Mouse (Mus musculus): ENCODE data around the gene Atp2b4. TPM values are rescaled to one million over a fixed set of nuclear protein-coding genes. Genes with fewer than 3 reads are reported as not detected.
A peak's percentile ranks its signal among the peaks of the same experiment; 100 is the strongest.

Atp2b4 gene
- total and polyA plus RNA-seq, 2 experiments from 2014 or later, result 12.1 to 48.3 TPM

- H3K9ac ChIP-seq (replicated peaks; ENCODE audit: low read length, poor library complexity, severe bottlenecking), result no peak overlapping the region
- WGBS, result 88% methylated on average over 8 of the region's 8 CpGs
- no peak overlapping the region for H3K4me3 ChIP-seq (ENCODE audit: low read depth, low read length)
- H3K9me3 ChIP-seq (ENCODE audit: low read length), result no peaks in the 10 kb centered on the region
- no peak overlapping the region for H3K4me2 ChIP-seq (ENCODE audit: low read depth, low read length, poor library complexity, severe bottlenecking)
- no peak for TF ChIP-seq CTCF (IDR thresholded peaks at IDR 0.05)
- DNase-seq (ENCODE audit: low spot score), result no peak
- H3K4me1 ChIP-seq (ENCODE audit: insufficient read depth, low read length), result no peaks in the 10 kb centered on the region
- H3K36me3 ChIP-seq (ENCODE audit: insufficient read depth, low read length), result no peaks in the 10 kb centered on the region
- H3K27me3 ChIP-seq (ENCODE audit: insufficient read depth, low read length), result no peaks in the 10 kb centered on the region
- ATAC-seq (ENCODE audit: low FRiP score), result no peak
- no peak overlapping the region for H3K27ac ChIP-seq (ENCODE audit: low read depth, low read length)
Measured at GRCm38 (mm10) chr1:133808020-133808419, 7.2 kb upstream of the Atp2b4 start.

DNA sequence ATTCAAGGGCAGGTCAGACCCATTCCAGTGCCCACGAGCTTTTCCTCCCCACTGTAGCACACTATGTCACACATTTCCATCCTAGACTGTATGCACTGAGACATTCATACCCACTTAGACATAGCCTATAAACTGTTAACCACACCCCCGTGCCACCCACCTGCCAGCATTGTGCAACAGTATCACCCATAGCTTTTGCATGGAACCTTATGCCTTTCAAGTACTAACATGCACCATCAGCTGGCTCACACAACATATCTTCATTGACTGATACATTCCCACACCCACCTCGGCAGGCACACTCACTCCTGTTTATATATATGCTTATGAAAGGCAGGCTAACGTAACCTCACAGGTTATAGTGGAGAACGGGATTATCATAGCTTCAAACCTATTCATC is 902 bp upstream of the Atp2b4 start:
- WGBS, result 79% methylated on average over 5 of the region's 5 CpGs
- no peak for TF ChIP-seq CTCF (IDR thresholded peaks at IDR 0.05)
- H3K4me3 ChIP-seq (ENCODE audit: low read depth, low read length), result no peak overlapping the region
- peak overlapping the region; percentile 98; the same call in 1 of the 2 replicates for H3K4me2 ChIP-seq (ENCODE audit: low read depth, low read length, poor library complexity, severe bottlenecking)
- no peak overlapping the region for H3K9ac ChIP-seq (replicated peaks; ENCODE audit: low read length, poor library complexity, severe bottlenecking)
- H3K9me3 ChIP-seq (ENCODE audit: low read length), result no peaks in the 10 kb centered on the region
- H3K4me1 ChIP-seq (ENCODE audit: insufficient read depth, low read length), result peaks cover 11% of the 10 kb centered on the region; the same call in 1 of the 2 replicates
- ATAC-seq (ENCODE audit: low FRiP score) (no peak), DNase-seq (ENCODE audit: low spot score) (no peak)
- no peak overlapping the region for H3K27ac ChIP-seq (ENCODE audit: low read depth, low read length)
- no peaks in the 10 kb centered on the region for H3K36me3 ChIP-seq (ENCODE audit: insufficient read depth, low read length)
- 0 out of 2 replicates have a peak, but pooled peaks cover 3% of the 10 kb centered on the region for H3K27me3 ChIP-seq (ENCODE audit: insufficient read depth, low read length)

GRCm38 (mm10) chr1:133800512-133800911 is 329 bp downstream of the Atp2b4 start:
- ATAC-seq (ENCODE audit: low FRiP score) (peak; percentile 20; the same call in 1 of the 2 replicates), DNase-seq (ENCODE audit: low spot score) (no peak)

DNA sequence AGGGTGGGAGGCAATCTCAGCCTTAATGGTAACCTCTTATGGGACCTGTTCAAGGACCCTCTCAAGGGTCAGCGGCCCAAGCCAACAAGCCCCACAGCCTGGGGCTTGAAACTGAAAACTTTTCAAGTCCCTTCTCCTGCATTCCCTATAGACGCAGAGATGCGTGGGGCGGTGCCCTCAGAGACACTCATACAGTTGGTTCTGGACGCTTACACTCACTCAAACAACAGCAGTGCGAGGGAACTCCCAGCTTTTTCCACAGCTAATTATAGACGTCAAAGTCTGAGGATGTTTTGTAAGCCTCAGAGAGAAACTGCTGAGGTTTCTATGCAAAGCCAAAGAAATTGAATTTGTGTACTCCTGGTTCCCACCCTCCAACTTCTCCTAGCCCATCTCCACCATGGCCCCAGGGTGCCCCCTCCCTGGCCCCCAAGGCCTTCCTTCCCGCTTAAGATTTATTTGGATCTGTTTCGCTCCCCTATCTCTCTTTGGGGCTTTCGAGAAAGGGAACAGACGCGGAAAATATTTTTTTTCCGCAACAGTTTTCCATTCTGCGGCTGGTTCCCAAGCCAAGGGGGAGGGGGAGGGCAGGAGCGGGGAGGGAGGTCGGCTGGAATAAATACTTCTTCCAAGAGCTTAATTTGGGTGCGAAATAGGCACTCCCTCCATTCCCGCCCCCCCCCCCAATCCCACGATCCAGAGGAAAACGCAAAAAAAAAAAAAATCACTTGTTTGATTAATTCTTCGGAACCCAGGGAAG is 975 bp downstream of the Atp2b4 start:
- no peak for DNase-seq (ENCODE audit: low spot score)
- Histone ChIP-seq H3K27me3 (ENCODE audit: insufficient read depth, low read length) (0 out of 2 replicates have a peak, but pooled peaks cover 3% of the 10 kb centered on the region), H3K36me3 (ENCODE audit: insufficient read depth, low read length) (no peaks in the 10 kb centered on the region), H3K4me3 (ENCODE audit: low read depth, low read length) (peak overlapping the region; percentile 60), H3K4me2 (ENCODE audit: low read depth, low read length, poor library complexity, severe bottlenecking) (peak overlapping the region; percentile 98), H3K9ac (replicated peaks; ENCODE audit: low read length, poor library complexity, severe bottlenecking) (peak overlapping the region; percentile 37; the same call in 1 of the 2 replicates), H3K27ac (ENCODE audit: low read depth, low read length) (no peak overlapping the region), H3K4me1 (ENCODE audit: insufficient read depth, low read length) (peaks cover 11% of the 10 kb centered on the region; the same call in 1 of the 2 replicates), H3K9me3 (ENCODE audit: low read length) (no peaks in the 10 kb centered on the region)
- TF ChIP-seq CTCF (IDR thresholded peaks at IDR 0.05), result no peak
- no peak for ATAC-seq (ENCODE audit: low FRiP score)
- 3% methylated on average over 21 of the region's 21 CpGs for WGBS

More at GRCm38 (mm10) chr1:133800512-133800911, 329 bp downstream of the Atp2b4 start:
- 0 out of 2 replicates have a peak, but pooled peaks cover 3% of the 10 kb centered on the region for H3K27me3 ChIP-seq (ENCODE audit: insufficient read depth, low read length)
- H3K9me3 ChIP-seq (ENCODE audit: low read length), result no peaks in the 10 kb centered on the region
- no peak for TF ChIP-seq CTCF (IDR thresholded peaks at IDR 0.05)
- peak overlapping the region; percentile 37 for H3K9ac ChIP-seq (replicated peaks; ENCODE audit: low read length, poor library complexity, severe bottlenecking)
- 0 out of 2 replicates have a peak overlapping the region, but pooled peaks have one; percentile 3 for H3K27ac ChIP-seq (ENCODE audit: low read depth, low read length)
- WGBS, result 1% methylated on average over 16 of the region's 16 CpGs
- peak overlapping the region; percentile 60 for H3K4me3 ChIP-seq (ENCODE audit: low read depth, low read length)
- H3K36me3 ChIP-seq (ENCODE audit: insufficient read depth, low read length), result no peaks in the 10 kb centered on the region
- peaks cover 11% of the 10 kb centered on the region; the same call in 1 of the 2 replicates for H3K4me1 ChIP-seq (ENCODE audit: insufficient read depth, low read length)
- H3K4me2 ChIP-seq (ENCODE audit: low read depth, low read length, poor library complexity, severe bottlenecking), result peak overlapping the region; percentile 98

DNA sequence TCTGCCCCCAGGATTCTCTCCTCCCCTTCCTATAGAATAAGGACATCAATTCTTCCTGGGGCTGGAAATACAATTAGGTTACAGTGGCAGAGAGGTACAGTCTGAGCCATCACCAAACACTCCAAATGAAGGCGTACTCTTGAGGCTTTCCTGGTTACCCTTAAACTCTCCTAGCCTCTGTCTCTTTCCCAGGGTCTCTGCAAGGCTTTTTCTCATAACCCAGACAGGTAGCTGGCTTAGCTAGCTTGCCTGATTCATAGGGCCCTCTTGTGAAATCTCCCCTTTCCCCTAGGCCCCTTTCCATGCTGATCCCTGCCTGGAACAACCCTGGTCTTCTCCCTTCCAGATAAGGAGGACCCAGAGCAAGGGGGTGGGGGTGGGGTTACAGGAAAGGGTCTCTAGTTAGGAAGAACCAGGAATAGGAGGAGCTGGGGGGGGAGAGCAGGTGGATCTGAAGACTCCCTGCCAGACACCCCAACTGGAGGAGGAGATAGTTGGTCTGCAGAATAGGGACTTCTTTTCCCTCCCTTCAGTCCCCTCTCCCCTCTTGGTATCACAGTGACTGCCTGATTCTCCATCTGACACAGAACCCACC is 1.9 kb downstream of the Atp2b4 start:
- no peak for TF ChIP-seq CTCF (IDR thresholded peaks at IDR 0.05)
- H3K27me3 ChIP-seq (ENCODE audit: insufficient read depth, low read length), result 0 out of 2 replicates have a peak, but pooled peaks cover 3% of the 10 kb centered on the region
- H3K4me1 ChIP-seq (ENCODE audit: insufficient read depth, low read length), result peaks cover 11% of the 10 kb centered on the region; the same call in 1 of the 2 replicates
- DNase-seq (ENCODE audit: low spot score) (no peak), ATAC-seq (ENCODE audit: low FRiP score) (no peak)
- H3K27ac ChIP-seq (ENCODE audit: low read depth, low read length), result no peak overlapping the region
- 77% methylated on average over 1 of the region's 1 CpGs for WGBS
- H3K9ac ChIP-seq (replicated peaks; ENCODE audit: low read length, poor library complexity, severe bottlenecking), result peak overlapping the region; percentile 24; the same call in 1 of the 2 replicates
- peak overlapping the region; percentile 98 for H3K4me2 ChIP-seq (ENCODE audit: low read depth, low read length, poor library complexity, severe bottlenecking)
- no peaks in the 10 kb centered on the region for H3K9me3 ChIP-seq (ENCODE audit: low read length)
- H3K4me3 ChIP-seq (ENCODE audit: low read depth, low read length), result peak overlapping the region; percentile 60
- H3K36me3 ChIP-seq (ENCODE audit: insufficient read depth, low read length), result no peaks in the 10 kb centered on the region

All from midbrain, postnatal 0 days (tissue).